Mouse (Mus musculus) ES-Bruce4 (cell line): ENCODE measurements around the gene Ppp4r2.

Experiments
- CTCF ChIP-seq: IDR thresholded peaks from one replicate; pipeline ENCODE4 v1.8.1; 2011; ENCODE audit warnings: low read depth, low read length
- POLR2A ChIP-seq: IDR thresholded peaks from one replicate; pipeline ENCODE4 v1.8.1; 2011; ENCODE audit warnings: low read length; ENCODE audit not compliant: insufficient read depth

DNA sequence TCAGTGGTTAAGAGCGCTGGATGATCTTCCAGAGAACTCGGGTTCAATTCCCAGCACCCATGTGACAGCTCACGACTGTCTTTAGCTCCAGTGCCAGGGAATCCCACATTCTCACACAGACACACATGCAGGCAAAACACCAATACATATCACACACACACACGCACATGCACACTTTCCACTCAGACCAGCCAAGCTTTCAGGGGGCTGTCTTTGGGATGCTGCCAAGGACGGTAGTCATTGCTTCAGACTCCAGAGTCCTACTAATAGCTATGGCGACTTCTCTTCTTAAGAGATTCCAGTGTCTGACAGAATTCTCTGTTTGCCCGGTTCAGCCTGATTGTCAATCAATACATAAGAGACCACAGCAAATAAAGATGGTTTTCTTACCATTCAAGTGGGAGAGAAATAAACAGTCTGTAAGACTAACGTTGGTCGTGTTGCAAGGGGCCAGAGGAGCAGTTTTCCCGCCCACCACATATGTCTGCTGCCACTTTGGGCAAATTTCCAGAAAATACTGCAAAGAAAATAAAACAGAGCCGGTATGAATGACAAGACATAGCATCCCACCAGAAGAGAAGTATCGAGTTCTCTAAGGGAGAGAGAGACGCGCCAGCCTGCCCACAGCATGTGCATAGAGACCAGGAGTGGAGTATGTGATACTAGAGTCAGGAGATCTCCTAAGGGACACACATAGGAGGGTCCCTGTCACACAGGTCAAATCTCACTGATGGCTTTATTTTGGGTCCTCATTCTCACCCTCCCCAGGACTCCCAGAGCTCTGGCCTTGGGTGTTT, 40.3 kb upstream of the Ppp4r2 start:
- TF ChIP-seq POLR2A: no peak
- no peak for TF ChIP-seq CTCF
